Mouse (Mus musculus) bone marrow macrophage, adult 2 months (primary cell): Measurements from ENCODE around the gene Mlxipl.

Experiments
- CTCF ChIP-seq: IDR thresholded peaks from 2 replicates; pipeline ENCODE4 v1.5.1; 2012; ENCODE audit warnings: low read depth, mild to moderate bottlenecking, low read length, moderate library complexity
- POLR2A ChIP-seq: IDR thresholded peaks from 2 replicates; pipeline ENCODE4 v1.6.1; 2012; ENCODE audit warnings: mild to moderate bottlenecking, low read depth, low read length, borderline replicate concordance

- TF ChIP-seq CTCF, result no peak
- no peak for TF ChIP-seq POLR2A
Measured at GRCm38 (mm10) chr5:135161650-135162049, 72.0 kb downstream of the Mlxipl start.
